Comparison of ENCODE assay signal across 8 mouse cellular contexts in the genomic region with DNA sequence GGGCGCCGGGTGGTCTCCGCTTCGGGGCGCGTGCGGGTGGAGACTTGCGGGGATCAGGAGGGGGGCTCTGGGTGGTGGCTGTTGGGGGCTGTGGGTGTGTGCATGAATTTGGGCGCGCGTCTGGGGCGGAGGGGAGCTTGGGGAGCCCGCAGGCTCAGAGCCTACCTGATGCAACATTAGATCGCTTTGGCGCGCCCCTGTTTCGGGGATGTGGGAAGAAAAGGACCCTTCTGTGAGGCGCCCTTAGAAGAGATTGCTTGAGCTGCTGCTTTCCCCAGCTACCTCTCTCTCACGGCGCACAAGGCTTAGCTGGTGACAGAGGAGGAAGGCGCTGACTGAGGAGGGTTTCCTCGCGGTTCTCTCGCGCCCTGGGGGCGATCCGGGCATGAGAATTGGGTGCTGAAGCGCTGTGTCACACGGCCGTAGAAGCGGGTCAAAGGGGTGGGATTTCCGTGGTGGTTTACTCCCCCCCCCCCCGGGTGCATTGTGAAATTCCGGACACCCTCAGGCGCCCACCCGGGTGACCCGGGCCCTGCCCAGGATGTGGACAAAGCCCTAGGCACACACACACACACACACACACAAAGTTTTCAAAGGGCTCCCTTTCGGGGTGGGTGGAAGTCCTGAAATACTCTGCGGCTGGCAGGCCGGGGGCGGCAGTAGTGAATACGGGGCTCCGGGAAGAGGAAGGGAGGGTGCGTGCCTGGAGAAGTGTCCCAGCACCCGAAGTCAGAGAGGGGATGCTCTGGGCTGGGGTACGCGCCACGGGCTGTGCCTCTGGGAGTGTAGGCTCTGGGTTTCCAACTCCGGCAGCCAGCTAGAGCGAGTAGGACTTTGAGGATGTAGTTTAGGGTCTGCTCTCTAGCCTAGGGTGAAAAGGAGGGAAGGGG. TPM values are rescaled to one million over a fixed set of nuclear protein-coding genes. Genes with fewer than 3 reads are reported as not detected.
A peak's percentile ranks its signal among the peaks of the same experiment; 100 is the strongest.
DNase-seq lines count a peak whose midpoint lies in the region; ATAC-seq lines count a peak whose summit lies in the region.

No protein-coding gene starts in this region.

- peaks cover 46% of the 10 kb centered on the region for H3K4me1 ChIP-seq in forebrain, embryonic 14.5 days (ENCODE audit: control insufficient read depth, insufficient read depth, low read length)
- peaks cover 13% of the 10 kb centered on the region for H3K4me1 ChIP-seq in hindbrain, embryonic 11.5 days (replicated peaks; ENCODE audit: control insufficient read depth, insufficient read depth, low read length)
- peaks cover 63% of the 10 kb centered on the region for H3K4me1 ChIP-seq in limb, embryonic 10.5 days
- H3K4me1 ChIP-seq in midbrain, embryonic 10.5 days, result peaks cover 62% of the 10 kb centered on the region

- H3K4me2 ChIP-seq in forebrain, embryonic 14.5 days (ENCODE audit: low read length), result peak overlapping the region; percentile 94
- peak overlapping the region; percentile 84 for H3K4me2 ChIP-seq in hindbrain, embryonic 11.5 days (replicated peaks; ENCODE audit: low read depth, low read length)

- peak; percentile 28 for DNase-seq in cerebellum, adult 11 months
- no peak for DNase-seq in cerebellum, adult 8-10 months
- peak; percentile 46 to 48 for DNase-seq in adrenal gland, postnatal 36 days
- peak; percentile 76 for DNase-seq in forebrain, embryonic 14.5 days (ENCODE audit: low spot score)
- DNase-seq in hindbrain, embryonic 11.5 days (ENCODE audit: low spot score), result peak; percentile 72
- peak; percentile 72 for DNase-seq in limb, embryonic 10.5 days (ENCODE audit: low spot score)
- DNase-seq in midbrain, embryonic 10.5 days (ENCODE audit: low spot score), result peak; percentile 72
- peak; percentile 12 to 20 for DNase-seq in spleen, postnatal 14 days (ENCODE audit: low spot score in 2 of 2)

- ATAC-seq in forebrain, embryonic 14.5 days, result peak; percentile 53
- ATAC-seq in hindbrain, embryonic 11.5 days (ENCODE audit: low FRiP score), result peak; percentile 55

- H3K9me3 ChIP-seq in forebrain, embryonic 14.5 days (replicated peaks; ENCODE audit: control insufficient read depth, low read length), result no peaks in the 10 kb centered on the region
- no peaks in the 10 kb centered on the region for H3K9me3 ChIP-seq in hindbrain, embryonic 11.5 days (ENCODE audit: control insufficient read depth, low read length)
- H3K9me3 ChIP-seq in limb, embryonic 10.5 days (replicated peaks), result no peaks in the 10 kb centered on the region
- H3K9me3 ChIP-seq in midbrain, embryonic 10.5 days (replicated peaks), result no peaks in the 10 kb centered on the region

- peak overlapping the region; percentile 96 for H3K27ac ChIP-seq in forebrain, embryonic 14.5 days (ENCODE audit: low read depth, low read length)
- peak overlapping the region; percentile 95 for H3K27ac ChIP-seq in hindbrain, embryonic 11.5 days (ENCODE audit: low read depth, low read length)
- peak overlapping the region; percentile 99 for H3K27ac ChIP-seq in limb, embryonic 10.5 days
- H3K27ac ChIP-seq in midbrain, embryonic 10.5 days (replicated peaks), result peak overlapping the region; percentile 99

- H3K4me3 ChIP-seq in forebrain, embryonic 14.5 days (ENCODE audit: low read depth, low read length), result peak overlapping the region; percentile 83
- H3K4me3 ChIP-seq in hindbrain, embryonic 11.5 days (ENCODE audit: low read depth, low read length), result peak overlapping the region; percentile 88
- peak overlapping the region; percentile 97 for H3K4me3 ChIP-seq in limb, embryonic 10.5 days
- H3K4me3 ChIP-seq in midbrain, embryonic 10.5 days, result peak overlapping the region; percentile 71

- no peaks in the 10 kb centered on the region for H3K36me3 ChIP-seq in forebrain, embryonic 14.5 days (ENCODE audit: control insufficient read depth, insufficient read depth, low read length)
- H3K36me3 ChIP-seq in hindbrain, embryonic 11.5 days (ENCODE audit: control insufficient read depth, insufficient read depth, low read length), result no peaks in the 10 kb centered on the region
- peaks cover 13% of the 10 kb centered on the region for H3K36me3 ChIP-seq in limb, embryonic 10.5 days
- peaks cover 13% of the 10 kb centered on the region for H3K36me3 ChIP-seq in midbrain, embryonic 10.5 days

- no peaks in the 10 kb centered on the region for H3K27me3 ChIP-seq in forebrain, embryonic 14.5 days (replicated peaks; ENCODE audit: control insufficient read depth, insufficient read depth, low read length)
- no peaks in the 10 kb centered on the region for H3K27me3 ChIP-seq in hindbrain, embryonic 11.5 days (ENCODE audit: control insufficient read depth, insufficient read depth, low read length)
- H3K27me3 ChIP-seq in limb, embryonic 10.5 days (ENCODE audit: low read depth, poor library complexity, severe bottlenecking), result no peaks in the 10 kb centered on the region
- H3K27me3 ChIP-seq in midbrain, embryonic 10.5 days (ENCODE audit: low read depth, poor library complexity, severe bottlenecking), result no peaks in the 10 kb centered on the region

- WGBS in forebrain, embryonic 14.5 days, result under 1% methylated on average over 50 of the region's 50 CpGs
- under 1% methylated on average over 47 of the region's 50 CpGs for WGBS in hindbrain, embryonic 11.5 days
- WGBS in limb, embryonic 10.5 days, result under 1% methylated on average over 50 of the region's 50 CpGs
- under 1% methylated on average over 50 of the region's 50 CpGs for WGBS in midbrain, embryonic 10.5 days

- peak overlapping the region; percentile 90 for H3K9ac ChIP-seq in forebrain, embryonic 14.5 days (ENCODE audit: low read length)
- peak overlapping the region; percentile 90 for H3K9ac ChIP-seq in hindbrain, embryonic 11.5 days (ENCODE audit: low read depth, low read length)

RNA-seq across cellular contexts. Expression of a gene that starts 0.6 kb away (rescaled TPM):
- total RNA-seq in adrenal gland, postnatal 36 days (2021), result 10 to 100 TPM; 37.0 to 46.9 TPM
- polyA plus RNA-seq in forebrain, embryonic 14.5 days (2014; fragmentation: Nextera tagmentation; extraction: Ambion mirVana), result 149 and 167 TPM in 2 replicates
- 241 and 243 TPM in 2 replicates for polyA plus RNA-seq in hindbrain, embryonic 11.5 days (2014; fragmentation: Nextera tagmentation; extraction: Ambion mirVana)
- polyA plus RNA-seq in limb, embryonic 10.5 days (2016; fragmentation: Nextera tagmentation; extraction: Ambion mirVana), result 340 and 390 TPM in 2 replicates
- 251 and 274 TPM in 2 replicates for polyA plus RNA-seq in midbrain, embryonic 10.5 days (2016; fragmentation: Nextera tagmentation; extraction: Ambion mirVana)

RNA-seq across cellular contexts. Expression of a gene that starts 49.1 kb away (rescaled TPM):
- not detected for total RNA-seq in adrenal gland, postnatal 36 days (2021)
- 0.05 TPM in 1 of 2 replicates, not detected in the other for polyA plus RNA-seq in forebrain, embryonic 14.5 days (2014; fragmentation: Nextera tagmentation; extraction: Ambion mirVana)
- 0.25 and 0.32 TPM in 2 replicates for polyA plus RNA-seq in hindbrain, embryonic 11.5 days (2014; fragmentation: Nextera tagmentation; extraction: Ambion mirVana)
- polyA plus RNA-seq in limb, embryonic 10.5 days (2016; fragmentation: Nextera tagmentation; extraction: Ambion mirVana), result 1.1 and 1.3 TPM in 2 replicates
- polyA plus RNA-seq in midbrain, embryonic 10.5 days (2016; fragmentation: Nextera tagmentation; extraction: Ambion mirVana), result 0.12 and 0.26 TPM in 2 replicates
